Mouse (Mus musculus): Measurements from ENCODE around the gene Ints5. TPM values are rescaled to one million over a fixed set of nuclear protein-coding genes. Genes with fewer than 3 reads are reported as not detected.

Ints5 gene
- polyA plus RNA-seq, 1 experiment, result 26.9 TPM

GRCm38 (mm10) chr19:8920836-8921291 lies 28.1 kb downstream of the Ints5 start:
- no peak for DNase-seq (ENCODE audit: low read depth, low spot score)
- WGBS, result under 1% methylated on average over 6 of the region's 6 CpGs

- 60% methylated on average over 9 of the region's 9 CpGs for WGBS
- DNase-seq (ENCODE audit: low read depth, low spot score), result no peak
Measured at GRCm38 (mm10) chr19:8921741-8922140, 28.9 kb downstream of the Ints5 start.

DNA sequence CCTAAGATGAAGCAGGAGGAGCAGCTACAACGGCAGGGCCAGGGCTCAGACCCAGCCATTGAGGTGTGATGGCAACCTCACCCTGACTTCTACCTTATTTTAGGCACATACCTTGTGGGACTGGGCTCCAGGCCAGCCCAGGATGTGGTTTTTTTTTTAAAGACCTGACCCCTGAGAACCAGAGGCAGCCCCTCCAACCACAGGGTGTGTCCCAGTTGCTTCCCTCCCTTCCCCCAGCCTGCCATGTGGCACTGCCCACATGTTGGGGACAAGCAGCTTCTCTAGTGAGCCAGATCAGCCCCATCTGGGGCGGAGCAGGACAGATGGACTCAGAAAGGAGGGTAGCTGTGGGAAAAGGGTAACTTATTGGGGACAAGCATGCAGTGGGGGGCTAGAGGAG lies 34.0 kb downstream of the Ints5 start:
- 83% methylated on average over 2 of the region's 2 CpGs for WGBS
- no peak for DNase-seq (ENCODE audit: low read depth, low spot score)

DNA sequence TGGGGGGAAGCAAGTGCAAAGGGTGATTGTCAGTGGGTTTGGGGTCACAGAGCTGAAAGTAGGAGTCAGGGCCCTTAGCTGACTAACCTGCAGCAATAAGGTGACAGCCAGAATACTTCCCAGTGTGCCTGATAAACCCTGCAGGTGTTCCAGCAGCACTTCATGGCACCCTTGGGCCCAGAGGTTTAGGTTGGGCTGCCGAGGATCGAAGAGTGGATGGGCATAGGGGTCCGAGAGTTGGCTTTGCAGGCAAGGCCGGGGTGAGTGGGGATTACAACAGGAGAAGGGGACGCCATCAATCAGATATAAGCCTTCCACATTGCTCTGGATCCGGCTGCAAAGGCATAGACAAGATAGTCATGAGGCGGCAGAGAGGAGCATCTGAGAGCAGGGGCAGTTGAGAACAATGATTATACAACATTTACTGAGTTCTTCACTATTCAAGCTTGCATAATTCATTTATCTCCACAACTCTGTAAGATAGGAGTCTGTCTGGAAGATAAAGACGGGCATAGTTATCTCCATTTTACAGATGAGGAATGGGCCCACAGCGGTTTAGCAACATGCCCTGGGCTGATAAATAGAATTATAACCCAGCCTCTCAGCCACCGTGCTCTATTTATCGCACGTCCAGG lies 35.2 kb downstream of the Ints5 start:
- no peak for DNase-seq (ENCODE audit: low read depth, low spot score)
- 92% methylated on average over 12 of the region's 12 CpGs for WGBS

DNA sequence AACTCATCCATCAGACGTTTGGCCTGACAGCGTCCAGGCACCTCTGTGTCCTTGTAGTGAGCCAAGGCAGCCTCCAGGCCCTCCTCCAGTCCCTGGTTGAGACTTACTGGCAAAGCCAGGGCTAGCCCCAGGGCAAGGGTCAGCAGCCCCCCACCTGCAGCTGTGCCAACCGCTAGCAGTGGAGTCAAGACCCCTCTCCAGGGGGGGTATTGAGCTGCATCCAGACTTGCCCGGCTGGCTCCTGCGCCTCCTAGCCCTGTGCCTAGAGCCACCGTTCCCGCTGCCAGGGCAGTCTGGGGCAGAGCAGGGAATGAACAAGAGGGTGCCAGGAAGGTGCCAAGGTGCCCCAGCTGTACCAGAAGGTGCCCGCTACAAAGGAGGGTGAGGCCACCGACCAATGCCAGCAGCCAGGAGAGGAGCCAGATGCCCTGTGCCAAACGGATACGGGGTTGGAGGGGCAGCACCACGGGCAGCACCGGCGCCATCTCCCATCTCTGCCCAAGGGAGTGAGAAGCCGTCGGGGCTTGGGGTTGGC lies 36.0 kb downstream of the Ints5 start:
- no peak for DNase-seq (ENCODE audit: low read depth, low spot score)
- WGBS, result 21% methylated on average over 16 of the region's 16 CpGs

- WGBS, result under 1% methylated on average over 71 of the region's 74 CpGs
- peak; percentile 73 for DNase-seq (ENCODE audit: low read depth, low spot score)
Measured at GRCm38 (mm10) chr19:8929224-8930088, 36.7 kb downstream of the Ints5 start, which contains the start of the genes Rom1 and Eml3. Gene Rom1, minus strand, starts transcription at chr19:8929356. Gene Eml3, plus strand, starts transcription at chr19:8929552.

DNA sequence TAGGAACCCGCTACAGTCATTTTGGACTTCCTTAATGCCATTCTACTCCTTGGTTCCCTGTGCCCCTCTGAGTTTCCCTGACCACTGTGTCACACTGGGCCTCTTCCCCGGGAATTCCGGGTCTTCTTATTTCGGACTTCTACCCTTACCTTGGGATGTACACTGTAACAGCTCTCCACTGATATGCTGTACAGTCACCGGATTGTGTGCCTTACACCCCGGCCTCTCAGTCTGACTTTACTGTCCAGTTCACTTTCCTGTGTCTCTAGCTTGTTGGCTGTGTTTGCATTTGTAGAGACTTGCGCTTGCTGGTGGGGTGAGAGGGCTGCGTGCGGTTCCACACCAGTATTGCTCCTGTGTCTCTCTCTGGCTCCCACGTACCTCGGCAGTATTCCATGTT lies 37.3 kb downstream of the Ints5 start:
- DNase-seq (ENCODE audit: low read depth, low spot score), result no peak
- whole genome bisulfite sequencing, result 3% methylated on average over 11 of the region's 11 CpGs

GRCm38 (mm10) chr19:8930771-8931170 lies 38.0 kb downstream of the Ints5 start:
- WGBS, result 81% methylated on average over 7 of the region's 7 CpGs
- no peak for DNase-seq (ENCODE audit: low read depth, low spot score)

GRCm38 (mm10) chr19:8936736-8937135 lies 43.9 kb downstream of the Ints5 start:
- DNase-seq (ENCODE audit: low read depth, low spot score), result no peak
- 70% methylated on average over 2 of the region's 2 CpGs for WGBS

- no peak for DNase-seq (ENCODE audit: low read depth, low spot score)
- WGBS, result 77% methylated on average over 15 of the region's 15 CpGs
Measured at GRCm38 (mm10) chr19:8940526-8941133, 47.8 kb downstream of the Ints5 start.

- WGBS, result 42% methylated on average over 10 of the region's 10 CpGs
- no peak for DNase-seq (ENCODE audit: low read depth, low spot score)
Measured at GRCm38 (mm10) chr19:8941136-8941514, 48.3 kb downstream of the Ints5 start.

DNA sequence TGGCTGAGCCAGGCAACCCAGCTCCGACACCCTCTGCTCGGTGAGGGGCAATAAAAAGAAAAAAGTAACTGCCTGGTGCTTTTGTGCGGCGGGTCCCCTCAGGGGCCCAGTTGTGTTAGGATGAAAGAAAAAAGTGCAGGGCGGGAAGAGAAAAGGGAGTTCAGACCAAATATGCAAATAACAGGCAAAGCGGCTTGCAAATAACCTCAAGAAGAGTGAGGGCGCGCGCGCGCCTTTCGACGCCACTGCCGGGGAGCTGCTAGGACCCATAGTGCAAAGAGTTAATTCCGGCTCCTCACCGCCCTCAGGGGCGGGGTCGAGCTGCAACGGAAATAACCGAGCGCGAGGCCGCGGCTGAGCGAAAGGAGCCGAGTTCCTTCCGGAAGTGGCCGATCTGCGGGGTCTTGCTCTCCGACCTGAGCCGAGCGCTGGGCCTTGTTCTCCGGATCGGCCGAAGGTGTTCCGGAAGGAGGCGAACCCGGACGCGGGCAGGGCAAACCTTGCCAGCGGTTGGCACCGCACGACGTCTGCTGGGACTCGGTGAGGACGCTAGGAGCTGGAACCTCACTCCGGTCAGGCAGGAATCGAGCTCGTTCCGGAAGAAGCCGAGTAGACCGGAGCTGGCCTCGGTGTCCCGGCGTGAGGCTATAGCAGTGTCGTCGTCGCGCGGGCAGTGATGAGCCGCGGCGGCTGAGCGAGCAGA lies 48.9 kb downstream of the Ints5 start, which contains the start of gene Mta2:
Gene Mta2 (plus strand): TSS at position 361 of the 703 bp plus-strand sequence.
- WGBS, result under 1% methylated on average over 64 of the region's 64 CpGs
- DNase-seq (ENCODE audit: low read depth, low spot score), result peak; percentile 83

GRCm38 (mm10) chr19:8942276-8942964 lies 49.6 kb downstream of the Ints5 start:
- no peak for DNase-seq (ENCODE audit: low read depth, low spot score)

GRCm38 (mm10) chr19:8943047-8943446 lies 50.2 kb downstream of the Ints5 start:
- DNase-seq (ENCODE audit: low read depth, low spot score), result no peak
- WGBS, result 43% methylated on average over 2 of the region's 2 CpGs

More at GRCm38 (mm10) chr19:8942276-8942964, 49.6 kb downstream of the Ints5 start:
- WGBS, result under 1% methylated on average over 46 of the region's 46 CpGs

- 15% methylated on average over 5 of the region's 5 CpGs for WGBS
Measured at GRCm38 (mm10) chr19:8944062-8944461, 51.3 kb downstream of the Ints5 start.

GRCm38 (mm10) chr19:8944750-8945149 lies 51.9 kb downstream of the Ints5 start:
- 18% methylated on average over 5 of the region's 5 CpGs for WGBS
- no peak for DNase-seq (ENCODE audit: low read depth, low spot score)

More at GRCm38 (mm10) chr19:8944062-8944461, 51.3 kb downstream of the Ints5 start:
- no peak for DNase-seq (ENCODE audit: low read depth, low spot score)

GRCm38 (mm10) chr19:8945251-8945650 lies 52.4 kb downstream of the Ints5 start:
- WGBS, result 51% methylated on average over 6 of the region's 6 CpGs
- no peak for DNase-seq (ENCODE audit: low read depth, low spot score)

DNA sequence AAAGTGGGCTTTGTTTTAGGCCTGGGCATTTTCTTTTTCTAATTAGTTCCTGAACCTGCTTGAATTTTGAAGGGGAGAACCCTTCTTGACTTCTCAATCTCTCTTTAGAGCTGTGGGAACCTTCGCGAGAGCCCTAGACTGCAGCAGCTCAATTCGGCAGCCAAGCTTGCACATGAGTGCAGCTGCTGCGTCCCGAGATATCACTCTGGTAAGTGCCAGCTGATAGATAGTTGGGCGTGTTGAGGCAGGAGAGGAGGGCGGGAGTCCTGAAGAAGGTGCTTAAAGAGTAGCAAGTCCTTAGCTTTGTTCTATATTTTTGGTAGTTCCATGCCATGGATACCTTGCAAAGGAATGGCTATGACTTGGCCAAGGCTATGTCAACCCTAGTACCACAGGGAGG lies 54.1 kb downstream of the Ints5 start:
- WGBS, result 88% methylated on average over 7 of the region's 7 CpGs
- no peak for DNase-seq (ENCODE audit: low read depth, low spot score)

Data from large intestine, adult 2 months (tissue).